Mouse (Mus musculus) CH12.LX (cell line): ENCODE data around the gene Trim39. TPM values are rescaled to one million over a fixed set of nuclear protein-coding genes. Genes with fewer than 3 reads are reported as not detected.
A peak's percentile ranks its signal among the peaks of the same experiment; 100 is the strongest.

Source experiments
- DNase-seq: peaks from one replicate; pipeline ENCODE4 v3.0.0-alpha.2; 2013; ENCODE audit errors: extremely low read depth
- H3K27ac ChIP-seq: 2 replicates; pipeline ENCODE4 v1.5.1; 2012; ENCODE audit warnings: low read depth, mild to moderate bottlenecking, control low read depth, moderate library complexity; ENCODE audit not compliant: insufficient read depth
- H3K27me3 ChIP-seq: replicated peaks from 2 replicates; pipeline ENCODE3; 2012; ENCODE audit warnings: inconsistent platforms
- H3K36me3 ChIP-seq, 2 experiments: replicated peaks in 1 of 2; 2 replicates each; pipeline versions ENCODE3 to v1.6.1; 2012; ENCODE audit warnings: inconsistent platforms in 1 of 2, low read length in 1 of 2, mild to moderate bottlenecking in 1 of 2, mixed read lengths in 1 of 2, moderate library complexity in 1 of 2; ENCODE audit not compliant: control insufficient read depth in 1 of 2, insufficient read depth in 1 of 2
- H3K4me1 ChIP-seq, 2 experiments: 2 replicates each; pipeline ENCODE4 v1.6.1; 2012; ENCODE audit warnings: inconsistent platforms in 1 of 2, moderate library complexity in 1 of 2; ENCODE audit not compliant: insufficient read depth in 2 of 2, control insufficient read depth in 1 of 2
- H3K4me2 ChIP-seq: 2 replicates; pipeline ENCODE4 v1.6.1; 2012; ENCODE audit warnings: low read depth, mild to moderate bottlenecking, control low read depth; ENCODE audit not compliant: poor library complexity, insufficient read depth, severe bottlenecking
- H3K4me3 ChIP-seq, 3 experiments: fragments of 150-350 bp in 1 of 3; sonication (generic) in 1 of 3; replicated peaks in 1 of 3; 2 replicates each; pipeline versions ENCODE3 to v1.5.1; 2011 to 2012; ENCODE audit warnings: low read depth in 2 of 3, low read length in 2 of 3, mild to moderate bottlenecking in 2 of 3, moderate library complexity in 2 of 3, control low read depth in 1 of 3, improper control_type of control experiment in 1 of 3, inconsistent platforms in 1 of 3, mixed read lengths in 1 of 3; ENCODE audit not compliant: poor library complexity in 1 of 3
- H3K79me2 ChIP-seq: replicated peaks from 2 replicates; pipeline ENCODE4 v1.6.1; 2012; ENCODE audit warnings: mild to moderate bottlenecking, moderate library complexity; ENCODE audit not compliant: control insufficient read depth, poor library complexity, insufficient read depth, severe bottlenecking; ENCODE audit errors: extremely low read depth
- H3K9ac ChIP-seq: 2 replicates; pipeline ENCODE4 v1.6.1; 2012; ENCODE audit warnings: low read depth, mild to moderate bottlenecking, control low read depth, moderate library complexity; ENCODE audit not compliant: insufficient read depth
- H3K9me3 ChIP-seq: replicated peaks from 2 replicates; pipeline ENCODE3; 2012; ENCODE audit warnings: low read length, inconsistent platforms, mixed read lengths
- BHLHE40 ChIP-seq: IDR thresholded peaks from 2 replicates; pipeline ENCODE4 v1.6.1; 2011; ENCODE audit warnings: mild to moderate bottlenecking, low read depth, low read length, improper control_type of control experiment
- CHD1 ChIP-seq: IDR thresholded peaks from 2 replicates; pipeline ENCODE4 v1.6.1; 2012; ENCODE audit warnings: low read depth, low read length, improper control_type of control experiment, inconsistent platforms
- CHD2 ChIP-seq: IDR thresholded peaks from 2 replicates; pipeline ENCODE4 v1.6.1; 2011; ENCODE audit warnings: low read length, improper control_type of control experiment
- CTCF ChIP-seq, 2 experiments: IDR thresholded peaks in 1 of 2; conservative IDR thresholded peaks in 1 of 2; 2 replicates each; pipeline ENCODE4 v1.5.1; 2011 to 2012; ENCODE audit warnings: low read depth in 2 of 2, low read length in 2 of 2, improper control_type of control experiment in 1 of 2, inconsistent platforms in 1 of 2, mild to moderate bottlenecking in 1 of 2, moderate library complexity in 1 of 2
- E2F4 ChIP-seq: IDR thresholded peaks from 2 replicates; pipeline ENCODE4 v1.6.1; 2011; ENCODE audit warnings: low read depth, low read length, improper control_type of control experiment; ENCODE audit not compliant: insufficient replicate concordance
- ELF1 ChIP-seq: IDR thresholded peaks from 2 replicates; pipeline ENCODE4 v1.6.1; 2014; ENCODE audit warnings: low read depth, mild to moderate bottlenecking, inconsistent platforms, low read length, improper control_type of control experiment
- EP300 ChIP-seq: IDR thresholded peaks from 2 replicates; pipeline ENCODE4 v1.6.1; 2011; ENCODE audit warnings: low read length, improper control_type of control experiment
- ETS1 ChIP-seq: conservative IDR thresholded peaks from 2 replicates; pipeline ENCODE4 v1.6.1; 2012; ENCODE audit warnings: low read depth, mild to moderate bottlenecking, inconsistent platforms, low read length, improper control_type of control experiment, moderate library complexity
- GABPA ChIP-seq: IDR thresholded peaks from 2 replicates; pipeline ENCODE4 v1.6.1; 2012; ENCODE audit warnings: low read depth, low read length, improper control_type of control experiment, inconsistent platforms; ENCODE audit not compliant: insufficient replicate concordance
- HCFC1 ChIP-seq: IDR thresholded peaks from 2 replicates; pipeline ENCODE4 v1.6.1; 2012; ENCODE audit warnings: low read depth, mild to moderate bottlenecking, inconsistent platforms, low read length, improper control_type of control experiment
- IRF4 ChIP-seq: IDR thresholded peaks from 2 replicates; pipeline ENCODE4 v1.6.1; 2014; ENCODE audit warnings: low read depth, mild to moderate bottlenecking, inconsistent platforms, low read length, improper control_type of control experiment
- JUN ChIP-seq: IDR thresholded peaks from 2 replicates; pipeline ENCODE4 v1.6.1; 2011; ENCODE audit warnings: low read depth, mild to moderate bottlenecking, low read length, improper control_type of control experiment, moderate library complexity; ENCODE audit not compliant: insufficient read depth
- JUND ChIP-seq: conservative IDR thresholded peaks from 2 replicates; pipeline ENCODE4 v1.6.1; 2011; ENCODE audit warnings: low read depth, low read length, improper control_type of control experiment
- KAT2A ChIP-seq: IDR thresholded peaks from 2 replicates; pipeline ENCODE4 v1.6.1; 2012; ENCODE audit warnings: low read length, improper control_type of control experiment, inconsistent platforms; ENCODE audit not compliant: insufficient replicate concordance
- MAFK ChIP-seq: IDR thresholded peaks from 2 replicates; pipeline ENCODE4 v1.6.1; 2011; ENCODE audit warnings: low read length, improper control_type of control experiment; ENCODE audit not compliant: insufficient replicate concordance
- MAX ChIP-seq: IDR thresholded peaks from 2 replicates; pipeline ENCODE4 v1.6.1; 2011; ENCODE audit warnings: low read length, improper control_type of control experiment
- MAZ ChIP-seq: IDR thresholded peaks from 2 replicates; pipeline ENCODE4 v1.6.1; 2012; ENCODE audit warnings: low read depth, mild to moderate bottlenecking, inconsistent platforms, low read length, improper control_type of control experiment, moderate library complexity
- MEF2A ChIP-seq: IDR thresholded peaks from 2 replicates; pipeline ENCODE4 v1.6.1; 2014; ENCODE audit warnings: low read depth, mild to moderate bottlenecking, inconsistent platforms, low read length, improper control_type of control experiment, borderline replicate concordance
- MXI1 ChIP-seq: IDR thresholded peaks from 2 replicates; pipeline ENCODE4 v1.6.1; 2011; ENCODE audit warnings: mild to moderate bottlenecking, low read depth, low read length, improper control_type of control experiment
- MYC ChIP-seq: IDR thresholded peaks from 2 replicates; pipeline ENCODE4 v1.6.1; 2011; ENCODE audit warnings: low read depth, mild to moderate bottlenecking, improper control_type of control experiment, low read length
- NELFE ChIP-seq: IDR thresholded peaks from 2 replicates; pipeline ENCODE4 v1.6.1; 2011; ENCODE audit warnings: low read depth, low read length, improper control_type of control experiment
- NRF1 ChIP-seq: IDR thresholded peaks from 2 replicates; pipeline ENCODE4 v1.6.1; 2014; ENCODE audit warnings: low read depth, mild to moderate bottlenecking, inconsistent platforms, low read length, improper control_type of control experiment, moderate library complexity
- PAX5 ChIP-seq: IDR thresholded peaks from 2 replicates; pipeline ENCODE4 v1.6.1; 2012; ENCODE audit warnings: low read length, inconsistent platforms, mixed read lengths
- POLR2A ChIP-seq: IDR thresholded peaks from 2 replicates; pipeline ENCODE4 v1.6.1; 2011; ENCODE audit warnings: low read depth, mild to moderate bottlenecking, improper control_type of control experiment, low read length
- POLR2AphosphoS2 ChIP-seq: IDR thresholded peaks from 2 replicates; pipeline ENCODE4 v1.6.1; 2011; ENCODE audit warnings: low read depth, low read length, improper control_type of control experiment
- RAD21 ChIP-seq: IDR thresholded peaks from 2 replicates; pipeline ENCODE4 v1.6.1; 2011; ENCODE audit warnings: low read depth, mild to moderate bottlenecking, low read length, improper control_type of control experiment, moderate library complexity
- RCOR1 ChIP-seq: conservative IDR thresholded peaks from 2 replicates; pipeline ENCODE4 v1.6.1; 2012; ENCODE audit warnings: low read depth, mild to moderate bottlenecking, inconsistent platforms, low read length, improper control_type of control experiment
- SIN3A ChIP-seq: IDR thresholded peaks from 2 replicates; pipeline ENCODE4 v1.6.1; 2012; ENCODE audit warnings: low read length, improper control_type of control experiment, inconsistent platforms
- SMC3 ChIP-seq: IDR thresholded peaks from 2 replicates; pipeline ENCODE4 v1.6.1; 2011; ENCODE audit warnings: low read depth, low read length, improper control_type of control experiment
- TBP ChIP-seq: conservative IDR thresholded peaks from 2 replicates; pipeline ENCODE4 v1.6.1; 2011; ENCODE audit warnings: low read depth, low read length, improper control_type of control experiment
- TCF12 ChIP-seq: IDR thresholded peaks from 2 replicates; pipeline ENCODE4 v1.6.1; 2014; ENCODE audit warnings: low read depth, mild to moderate bottlenecking, inconsistent platforms, low read length, improper control_type of control experiment
- UBTF ChIP-seq: IDR thresholded peaks from 2 replicates; pipeline ENCODE4 v1.6.1; 2012; ENCODE audit warnings: low read depth, mild to moderate bottlenecking, inconsistent platforms, low read length, improper control_type of control experiment, moderate library complexity
- USF1 ChIP-seq: IDR thresholded peaks from 2 replicates; pipeline ENCODE4 v1.6.1; 2014; ENCODE audit warnings: low read depth, mild to moderate bottlenecking, inconsistent platforms, low read length, improper control_type of control experiment
- USF2 ChIP-seq: conservative IDR thresholded peaks from 2 replicates; pipeline ENCODE4 v1.6.1; 2011; ENCODE audit warnings: low read depth, low read length, improper control_type of control experiment
- ZC3H11A ChIP-seq: IDR thresholded peaks from 2 replicates; pipeline ENCODE4 v1.6.1; 2012; ENCODE audit warnings: low read depth, mild to moderate bottlenecking, inconsistent platforms, low read length, improper control_type of control experiment
- ZKSCAN1 ChIP-seq: IDR thresholded peaks from 2 replicates; pipeline ENCODE4 v1.6.1; 2012; ENCODE audit warnings: low read depth, inconsistent platforms, low read length, improper control_type of control experiment, borderline replicate concordance
- ZMIZ1 ChIP-seq: IDR thresholded peaks from 2 replicates; pipeline ENCODE4 v1.6.1; 2012; ENCODE audit warnings: low read depth, mild to moderate bottlenecking, inconsistent platforms, low read length, improper control_type of control experiment
- ZNF384 ChIP-seq: IDR thresholded peaks from 2 replicates; pipeline ENCODE4 v1.6.1; 2012; ENCODE audit warnings: low read depth, low read length, improper control_type of control experiment, inconsistent platforms
- dilution Hi-C: fragments of 300-500 bp; cut with MboI; formaldehyde crosslinking; loops from 2 replicates; pipeline ENCODE4 v1.14.3; 2020; ENCODE audit warnings: low sequenced_read_pairs; ENCODE audit not compliant: extremely low pct_unique_long_range_greater_than_20kb, extremely low pct_ligation_motif_present
- in situ Hi-C: fragments of 300-500 bp; cut with MboI; formaldehyde crosslinking; loops from 3 replicates; pipeline ENCODE4 v1.14.3; 2019; ENCODE audit warnings: low sequenced_read_pairs, low pct_ligation_motif_present, low pct_unique_long_range_greater_than_20kb, mixed read lengths
- polyA plus RNA-seq: library from polyadenylated mRNA; unstranded; fragments of >175 nt; gene quantifications from 2 replicates; pipeline ENCODE4 v1.2.1, GENCODE M21; 2012; ENCODE audit warnings: low read depth; ENCODE audit not compliant: insufficient read length
- total RNA-seq, 2 experiments: library from RNA; depleted of rRNA; stranded (reverse); fragments of 300-350 nt in 1 of 2; fragments of >200 nt in 1 of 2; gene quantifications; 2 replicates each; pipeline ENCODE4 v1.2.3; 2012 to 2014

The Trim39 gene
- total and polyA plus RNA-seq, 3 experiments = 10.4 to 14.2 (median 11.1) TPM

DNA sequence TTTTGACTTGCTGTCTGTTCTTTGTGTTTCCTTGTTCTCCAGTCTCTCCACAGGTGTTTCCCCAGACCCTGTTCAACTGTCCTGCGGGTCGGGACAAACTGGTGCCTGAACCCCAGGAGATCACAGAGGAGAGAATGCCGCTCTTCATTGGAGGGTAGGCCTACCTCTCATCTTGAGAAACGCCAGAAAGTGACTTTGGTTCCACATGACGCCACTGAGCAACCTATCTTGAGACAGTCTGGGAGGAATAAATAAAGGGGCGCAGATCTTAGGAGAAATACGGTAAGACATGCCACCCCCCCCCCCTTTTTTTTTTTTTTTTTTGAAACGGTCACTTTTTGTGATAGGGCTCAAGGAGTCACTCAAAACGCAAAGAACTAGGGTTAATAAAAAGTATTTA lies 42.5 kb upstream of the Trim39 start:
- Histone ChIP-seq H3K4me3 (peak overlapping the region in 2 of 3 experiments; percentile 58 to 77), H3K27ac (no peak overlapping the region), H3K36me3 (peaks cover 0 to 2% of the 10 kb centered on the region in 2 experiments), H3K9ac (peak overlapping the region; percentile 85)
- dilution Hi-C loops = no loop called here
- TF ChIP-seq MXI1 (peak; percentile 100), NRF1 (no peak), BHLHE40 (no peak), MAX (no peak), ZMIZ1 (no peak), TCF12 (no peak), HCFC1 (no peak; the same call in 1 of the 2 replicates), ELF1 (no peak), PAX5 (no peak), USF2 (no peak), UBTF (no peak), USF1 (no peak), POLR2A (no peak), MAFK (peak; percentile 79; the same call in 1 of the 2 replicates), SMC3 (no peak), POLR2AphosphoS2 (no peak), TBP (no peak), ETS1 (no peak), GABPA (no peak), RCOR1 (no peak), JUND (no peak), IRF4 (peak; percentile 32; the same call in 1 of the 2 replicates), SIN3A (no peak), KAT2A (no peak), CHD2 (no peak), EP300 (no peak), MAZ (peak; percentile 95), JUN (no peak), NELFE (no peak), RAD21 (no peak), CHD1 (no peak), CTCF (conservative IDR thresholded peaks at IDR 0.05 in 1 of 2, IDR thresholded peaks at IDR 0.05 in 1 of 2; ENCODE audit: low read depth in 2 of 2, low read length in 2 of 2) (no peak), MYC (no peak), ZKSCAN1 (no peak), ZNF384 (peak; percentile 99), E2F4 (no peak), ZC3H11A (no peak), MEF2A (no peak)
- TF ChIP-seq, all 38 proteins: peak for 5
- H3K4me2 ChIP-seq = peak overlapping the region; percentile 42; the same call in 1 of the 2 replicates
- no peaks in the 10 kb centered on the region for H3K79me2 ChIP-seq
- peak; percentile 31 for DNase-seq
- H3K4me1 ChIP-seq = 0 out of 4 replicates have a peak, but pooled peaks cover 0 to 4% of the 10 kb centered on the region in 2 experiments
- in situ Hi-C loops = no loop called here
- H3K27me3 ChIP-seq = peaks cover 25% of the 10 kb centered on the region
- no peaks in the 10 kb centered on the region for H3K9me3 ChIP-seq
